Mouse (Mus musculus): ENCODE measurements around the gene Gpam. TPM values are rescaled to one million over a fixed set of nuclear protein-coding genes. Genes with fewer than 3 reads are reported as not detected.

The Gpam gene
- total RNA-seq, 1 experiment from 2014 or later: 601 TPM

DNA sequence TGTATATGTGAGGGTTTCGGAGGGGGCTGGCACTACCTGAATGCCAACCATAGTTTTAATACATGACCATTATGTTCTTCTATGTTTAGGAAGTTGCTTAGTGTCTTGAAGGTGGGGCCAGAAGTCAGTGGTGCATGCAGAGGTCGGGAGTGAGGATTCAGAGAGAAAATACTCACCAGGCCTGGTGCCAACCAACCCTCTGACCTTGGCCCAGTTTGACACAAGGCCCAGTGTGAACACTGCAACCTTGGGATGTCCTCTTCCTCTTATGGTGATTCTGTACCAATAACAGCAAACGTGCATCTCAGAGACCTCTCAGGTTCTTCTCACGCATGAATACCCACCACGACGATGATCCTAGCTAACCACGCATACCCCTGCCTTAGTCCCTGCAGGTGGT lies 11.5 kb upstream of the Gpam start:
- DNase-seq: peak; percentile 75

DNA sequence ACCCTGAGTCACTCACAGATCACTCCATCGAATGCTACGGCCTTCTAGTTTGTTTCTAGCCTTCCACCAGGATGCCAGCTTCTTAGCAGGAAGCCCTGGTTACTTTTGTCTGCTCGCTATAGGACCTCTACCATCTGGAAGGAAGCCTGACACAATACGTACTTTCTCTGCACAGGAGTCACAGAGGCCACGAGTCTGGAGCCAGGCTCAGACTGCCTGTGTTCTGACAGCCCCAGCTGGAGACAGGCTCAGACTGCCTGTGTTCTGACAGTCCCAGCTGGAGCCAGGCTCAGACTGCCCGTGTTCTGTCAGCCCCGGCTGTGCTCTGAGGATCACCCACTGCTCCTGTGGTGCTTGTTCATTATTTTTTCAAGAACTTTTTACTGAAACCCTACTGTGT lies 10.8 kb upstream of the Gpam start:
- DNase-seq: no peak

DNA sequence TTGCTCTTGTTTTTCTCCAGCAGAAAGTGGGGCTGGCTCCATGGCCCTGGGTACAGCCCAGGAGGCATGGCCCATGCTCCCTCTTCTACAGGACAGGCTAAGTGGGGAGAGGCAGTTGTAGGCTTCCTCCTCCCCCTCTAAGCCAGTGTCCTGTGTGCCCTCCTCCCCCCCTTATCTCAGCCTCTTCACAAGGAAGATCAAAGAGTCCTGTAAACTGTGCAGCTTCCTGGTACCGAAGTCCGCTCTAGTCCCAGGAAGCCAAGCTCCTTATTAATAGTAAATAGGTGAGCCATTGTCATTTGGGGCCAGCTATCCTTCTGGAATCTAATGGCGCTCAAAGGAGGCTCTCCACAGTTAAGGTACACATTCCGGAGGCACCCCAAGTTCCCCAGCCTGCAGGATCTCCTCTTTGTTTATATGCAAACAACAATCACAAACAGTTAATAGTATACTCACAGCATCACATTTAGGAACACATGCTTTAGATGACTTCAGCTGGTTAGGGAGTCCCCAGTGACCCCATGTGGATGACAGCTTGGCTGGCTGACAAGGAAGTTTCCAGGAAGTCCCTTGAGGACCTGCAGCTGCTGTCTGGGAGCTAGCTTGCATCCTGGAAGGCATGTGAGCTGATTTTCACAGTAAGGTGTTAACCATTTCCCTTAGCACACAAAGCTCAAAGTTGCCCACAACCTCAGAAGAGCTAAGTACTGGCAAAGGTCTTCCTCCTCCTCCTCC lies 9.8 kb upstream of the Gpam start:
- DNase-seq: no peak

DNA sequence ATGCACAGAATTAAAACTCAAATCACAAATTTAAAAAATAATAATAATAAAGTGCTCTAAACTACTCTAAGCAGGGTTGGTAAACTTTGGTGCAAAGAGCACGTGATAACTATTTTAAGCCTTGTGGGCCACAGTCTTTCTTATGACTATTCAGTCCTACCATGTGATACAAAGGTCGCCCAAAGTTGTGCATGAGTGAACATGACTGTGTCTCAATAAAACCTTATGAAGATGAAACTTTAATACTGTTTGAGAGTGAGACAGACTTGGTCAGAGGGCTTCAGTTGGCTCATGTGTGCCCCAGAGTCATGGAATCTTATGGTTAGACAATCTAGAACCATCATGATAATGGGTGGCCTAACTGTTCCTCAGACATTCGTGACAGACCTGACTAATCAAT lies 8.9 kb upstream of the Gpam start:
- no peak for DNase-seq

DNA sequence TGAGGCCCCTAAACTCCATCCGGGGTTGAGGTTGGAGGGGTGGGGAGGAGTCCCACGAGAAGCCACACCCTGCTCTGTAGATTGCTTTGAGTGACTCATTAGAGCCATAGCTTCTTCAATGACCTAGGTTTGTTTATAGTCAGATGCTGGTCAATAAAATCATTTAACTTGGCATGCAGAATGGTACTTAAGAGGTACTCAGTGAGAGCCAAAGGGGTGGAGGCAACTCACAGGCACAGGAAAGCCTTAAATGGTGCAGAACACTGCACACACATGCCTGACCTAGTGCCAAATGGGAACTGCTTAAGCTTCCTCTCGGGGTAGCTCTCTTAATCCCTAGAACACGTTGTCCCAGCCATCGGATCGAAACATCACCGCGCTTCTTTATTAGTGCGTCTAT lies 7.5 kb upstream of the Gpam start:
- DNase-seq: no peak

DNA sequence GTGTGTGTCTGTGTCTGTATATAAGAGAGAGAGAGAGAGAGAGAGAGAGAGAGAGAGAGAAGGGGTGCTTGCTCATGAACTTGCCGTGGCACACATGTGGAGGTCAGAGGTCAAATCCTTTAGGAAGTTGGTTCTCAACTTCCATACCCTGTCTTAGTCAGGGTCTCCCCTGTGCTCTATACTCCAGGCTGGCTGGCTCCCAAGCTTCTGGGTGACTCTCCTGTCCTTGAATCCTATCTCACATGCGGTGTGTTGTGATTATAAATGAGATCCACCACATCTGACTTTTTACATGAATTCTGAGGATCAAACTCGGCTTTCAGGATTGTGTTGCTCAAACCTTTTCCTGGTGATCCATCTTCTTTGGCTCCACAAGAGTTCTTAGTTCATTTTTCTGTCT lies 5.4 kb upstream of the Gpam start:
- DNase-seq: peak; percentile 71

DNA sequence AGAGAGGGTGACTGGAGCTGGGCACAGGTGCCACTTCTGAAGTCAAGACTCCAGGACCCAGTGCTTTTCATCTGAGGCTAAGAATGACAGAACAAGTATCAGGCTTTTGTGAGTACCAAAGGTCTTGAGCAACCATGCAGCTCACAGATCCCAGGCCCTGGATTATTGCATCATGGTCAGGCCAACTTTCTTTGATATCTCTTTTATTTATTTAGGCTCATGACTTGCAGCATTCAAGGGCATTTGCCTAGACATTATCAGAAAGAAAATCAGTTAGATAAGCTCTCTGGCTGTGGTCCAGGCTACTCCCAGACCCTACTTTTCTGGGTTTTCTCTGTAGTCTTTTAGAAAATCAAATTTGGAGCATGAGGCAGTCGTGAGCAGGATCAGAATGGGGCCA lies 4.7 kb upstream of the Gpam start:
- no peak for DNase-seq

DNA sequence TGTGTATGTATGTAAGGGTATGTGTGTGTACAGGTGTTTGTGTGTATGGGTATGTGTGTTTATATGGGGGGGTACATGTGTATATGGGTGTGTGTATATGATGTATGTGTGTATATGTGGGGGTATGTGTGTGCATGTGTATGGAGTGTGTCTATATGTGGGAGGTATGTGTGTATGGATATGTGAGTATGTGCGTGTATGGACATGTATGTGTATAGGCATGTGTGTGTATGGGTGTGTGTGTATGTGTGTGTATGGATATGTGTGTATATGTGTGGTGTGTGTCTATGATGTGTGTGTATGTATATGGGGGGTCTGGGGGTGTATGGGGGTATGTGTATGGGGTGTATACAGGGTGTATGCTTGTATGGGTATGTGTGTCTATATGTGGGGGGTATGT lies 1.4 kb upstream of the Gpam start:
- DNase-seq: no peak

DNA sequence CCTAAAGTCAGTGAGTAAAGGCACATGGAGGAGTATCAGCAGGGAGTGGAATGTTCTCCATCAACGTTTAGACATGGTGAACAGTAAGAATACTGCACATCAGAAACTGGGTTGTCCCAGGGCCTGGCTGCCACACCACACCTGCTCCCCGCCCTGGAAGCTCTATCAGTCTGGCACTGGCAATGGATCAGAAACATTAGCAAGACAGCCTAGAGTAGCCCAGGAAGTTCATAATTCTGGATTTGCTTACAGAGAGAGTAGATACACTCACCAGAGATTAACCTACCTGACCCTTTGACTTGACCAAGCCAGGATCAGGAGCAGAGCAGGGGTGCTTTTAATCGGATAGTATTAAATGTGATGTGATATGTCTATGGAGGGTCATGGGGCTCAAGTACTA lies 1.6 kb downstream of the Gpam start:
- DNase-seq: no peak

DNA sequence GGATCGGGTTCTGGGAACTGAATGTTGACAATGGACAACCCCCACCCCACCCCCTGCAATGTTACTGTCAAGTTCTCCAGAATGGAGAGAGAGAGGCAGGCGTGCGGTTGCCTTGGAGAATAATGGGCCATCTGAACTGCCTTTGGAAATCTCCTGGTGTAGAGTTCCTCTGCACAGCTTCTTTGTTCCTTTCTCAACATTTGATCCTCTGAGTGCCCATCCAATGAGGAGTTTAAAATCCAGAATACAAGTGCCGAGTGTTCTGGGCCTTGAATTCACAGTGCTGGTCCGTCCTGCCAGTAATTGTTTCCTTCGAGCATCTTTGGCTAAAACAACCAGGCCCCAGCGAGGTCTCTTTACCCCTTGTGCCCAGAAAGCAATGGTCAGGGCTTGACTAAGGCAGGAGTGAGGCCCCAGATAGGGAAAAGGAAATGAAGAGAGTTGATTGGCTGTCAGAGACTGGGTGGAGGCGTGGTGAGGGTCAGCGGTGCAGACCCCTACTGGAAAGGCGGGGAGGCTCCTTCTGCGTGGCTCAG lies 4.0 kb downstream of the Gpam start:
- DNase-seq: no peak

DNA sequence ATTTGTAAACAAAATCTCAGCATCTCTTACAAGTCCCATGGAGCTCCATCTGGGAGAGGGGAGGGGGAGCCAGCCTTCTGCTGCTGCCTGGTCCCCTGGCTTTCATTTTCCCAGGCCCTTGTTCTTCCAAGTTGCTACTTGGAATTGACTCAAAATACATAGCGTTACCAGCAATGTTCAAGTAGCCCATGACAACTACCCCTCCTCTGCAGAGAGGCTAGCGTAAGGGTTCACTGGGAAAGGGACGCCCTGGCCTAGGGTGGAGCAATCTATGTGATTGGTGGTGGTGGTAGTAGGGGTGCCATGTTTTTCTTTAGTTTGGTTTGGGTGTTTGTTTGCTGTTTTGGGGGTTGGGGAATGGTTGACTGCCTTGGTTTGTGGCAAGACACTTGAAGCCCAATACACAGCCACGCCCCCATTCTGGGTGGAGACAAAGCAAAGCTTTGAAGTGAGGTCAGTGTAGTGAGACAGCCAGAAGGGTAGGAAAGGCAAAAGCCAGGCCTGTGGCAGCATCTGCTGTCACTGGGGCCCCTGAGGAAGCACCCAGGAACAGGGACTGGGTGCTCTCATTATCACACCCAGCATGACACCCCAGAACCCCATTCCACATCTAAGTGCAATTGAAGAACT lies 4.6 kb downstream of the Gpam start:
- DNase-seq: no peak

DNA sequence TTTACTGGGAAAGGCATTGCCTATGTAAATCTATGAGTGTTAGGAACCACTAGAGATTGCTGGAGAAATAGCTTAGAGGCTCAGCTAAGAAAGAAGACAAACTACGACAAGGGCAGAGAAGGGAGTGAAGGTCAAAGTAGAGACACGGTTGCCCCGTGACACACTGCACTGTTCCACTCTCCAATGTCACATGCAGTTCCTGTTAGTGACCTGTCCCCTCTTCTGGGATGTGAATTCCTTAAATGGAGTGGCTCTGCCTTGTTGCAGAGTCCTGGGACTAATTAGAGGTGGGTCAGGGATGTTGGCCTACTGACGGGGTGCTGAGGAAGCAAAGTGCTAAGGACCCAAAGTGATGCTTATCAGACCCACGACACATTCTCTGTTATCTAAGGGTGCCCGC lies 5.2 kb downstream of the Gpam start:
- no peak for DNase-seq

DNA sequence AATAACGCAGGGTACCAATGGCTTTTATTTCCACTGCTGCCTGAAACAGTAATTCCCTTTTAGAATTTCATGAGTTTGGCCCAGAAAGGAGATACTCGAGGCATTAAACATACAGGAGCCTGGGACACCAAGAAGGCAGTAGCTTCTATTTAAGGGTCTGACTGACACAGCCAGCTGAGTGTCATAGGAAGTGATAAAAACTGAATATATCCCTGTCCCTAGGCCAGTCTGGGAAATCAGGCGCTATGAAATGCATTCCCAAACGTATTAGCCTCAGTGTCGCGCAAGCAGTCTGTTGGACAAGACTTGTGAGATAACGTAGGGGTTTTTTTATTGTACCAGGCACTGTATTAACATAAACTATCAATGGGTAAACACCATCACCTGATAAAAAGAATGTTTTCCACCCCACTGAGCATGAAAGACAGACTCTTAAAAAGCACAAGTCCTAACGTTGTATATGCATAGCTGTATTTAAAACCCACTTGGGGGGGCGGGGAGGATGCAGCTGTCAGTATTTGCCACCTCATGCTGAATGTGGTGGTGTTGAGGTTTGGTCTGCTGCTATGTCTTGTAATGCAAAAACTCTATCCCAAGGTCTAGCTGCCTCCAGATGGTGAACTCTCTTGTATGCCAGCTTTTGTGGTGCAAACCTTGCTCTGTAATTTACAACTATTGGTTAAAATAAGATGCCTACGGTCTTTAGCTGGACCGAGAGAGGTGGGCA lies 6.4 kb downstream of the Gpam start:
- no peak for DNase-seq

DNA sequence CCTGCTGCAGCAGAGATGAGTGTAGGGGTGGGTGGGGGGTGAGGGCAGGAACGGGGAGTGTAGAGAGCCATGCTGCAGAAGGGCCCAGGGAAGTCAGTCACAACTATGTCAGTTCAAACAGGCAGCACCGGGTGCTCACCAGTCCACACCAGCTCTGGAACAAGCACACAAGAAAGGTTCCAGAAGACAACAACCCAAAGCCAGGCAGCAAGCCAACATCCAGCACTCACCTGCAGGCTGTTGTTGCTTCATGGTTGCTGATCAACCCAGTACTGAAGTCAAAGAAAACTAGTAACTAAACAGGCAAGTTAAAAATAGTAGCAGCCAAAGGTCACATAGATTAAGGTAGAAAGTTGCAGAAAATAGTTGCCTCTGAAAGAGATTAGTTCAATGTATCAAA lies 7.5 kb downstream of the Gpam start:
- no peak for DNase-seq

DNA sequence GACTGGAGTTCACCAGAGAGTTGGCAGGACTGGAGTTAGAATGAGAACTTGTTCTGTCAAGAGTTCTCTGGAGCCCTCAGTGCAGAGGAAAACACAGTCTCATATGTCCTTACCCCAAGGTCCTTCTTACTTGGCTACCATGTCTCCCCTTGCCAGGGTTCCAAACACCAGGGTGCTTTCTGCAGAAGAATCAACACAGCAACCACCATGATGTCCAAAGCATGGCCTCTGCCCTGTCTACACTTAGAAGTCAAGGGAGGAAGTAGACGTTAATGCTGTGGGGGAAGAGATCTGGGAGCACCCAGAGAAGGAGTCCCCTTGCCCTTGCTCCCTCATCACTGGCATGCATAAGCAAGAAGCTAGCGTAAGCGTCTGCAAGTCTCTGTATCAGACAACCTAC lies 9.0 kb downstream of the Gpam start:
- no peak for DNase-seq

DNA sequence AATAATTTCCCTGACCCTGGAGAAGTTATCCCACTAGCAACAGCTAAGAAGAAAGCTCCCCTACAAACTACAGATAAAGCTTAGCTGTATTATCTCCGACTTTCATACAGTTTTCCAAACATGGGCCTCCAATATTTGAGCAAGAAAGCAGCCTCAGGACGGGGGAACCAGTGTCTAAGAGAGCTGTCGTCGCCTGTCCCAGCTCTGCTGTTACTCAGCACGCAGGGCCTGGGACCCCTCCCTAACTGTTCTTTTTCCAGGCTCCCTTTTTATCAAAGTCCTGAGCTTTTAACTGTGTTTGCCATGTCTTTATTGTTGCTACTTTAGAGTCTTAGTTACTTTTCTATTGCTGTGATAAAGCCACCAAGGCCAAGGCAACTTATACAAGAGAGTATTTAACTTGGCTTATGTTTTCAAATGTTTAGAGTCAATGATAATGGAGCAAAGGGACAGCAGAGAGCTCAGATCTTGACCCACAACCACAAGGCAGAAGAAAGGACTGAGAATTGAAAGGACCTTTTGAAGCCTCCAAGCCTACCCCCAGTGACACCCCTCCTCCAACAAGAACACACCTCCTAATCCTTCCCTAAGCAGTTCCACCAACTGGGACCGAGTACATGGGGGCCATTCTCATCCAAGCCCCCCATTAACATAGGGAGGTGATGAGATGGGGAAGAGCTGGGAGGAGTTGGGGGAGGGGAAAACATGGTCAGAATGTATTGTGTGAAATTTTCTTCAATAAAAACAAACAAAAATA lies 9.8 kb downstream of the Gpam start:
- DNase-seq: no peak

DNA sequence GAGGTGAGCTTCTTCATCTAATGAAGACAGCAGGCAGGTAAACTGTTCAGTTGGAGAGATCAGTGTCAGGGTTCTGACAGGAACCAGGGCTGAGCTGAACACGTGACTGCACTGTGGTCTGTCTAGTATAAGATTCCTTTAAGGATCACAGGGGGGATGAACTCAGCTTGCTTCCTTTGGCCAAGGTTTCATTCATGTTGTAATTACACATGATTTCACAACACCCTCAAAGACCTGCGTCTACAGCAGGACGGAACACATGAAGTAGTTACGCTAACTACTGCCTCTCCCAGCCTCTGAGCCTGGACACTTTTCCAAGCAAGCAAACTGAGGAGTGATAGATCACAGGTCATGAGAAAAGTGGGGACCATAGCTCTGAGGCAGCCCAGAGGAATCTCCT lies 11.5 kb downstream of the Gpam start:
- no peak for DNase-seq

DNA sequence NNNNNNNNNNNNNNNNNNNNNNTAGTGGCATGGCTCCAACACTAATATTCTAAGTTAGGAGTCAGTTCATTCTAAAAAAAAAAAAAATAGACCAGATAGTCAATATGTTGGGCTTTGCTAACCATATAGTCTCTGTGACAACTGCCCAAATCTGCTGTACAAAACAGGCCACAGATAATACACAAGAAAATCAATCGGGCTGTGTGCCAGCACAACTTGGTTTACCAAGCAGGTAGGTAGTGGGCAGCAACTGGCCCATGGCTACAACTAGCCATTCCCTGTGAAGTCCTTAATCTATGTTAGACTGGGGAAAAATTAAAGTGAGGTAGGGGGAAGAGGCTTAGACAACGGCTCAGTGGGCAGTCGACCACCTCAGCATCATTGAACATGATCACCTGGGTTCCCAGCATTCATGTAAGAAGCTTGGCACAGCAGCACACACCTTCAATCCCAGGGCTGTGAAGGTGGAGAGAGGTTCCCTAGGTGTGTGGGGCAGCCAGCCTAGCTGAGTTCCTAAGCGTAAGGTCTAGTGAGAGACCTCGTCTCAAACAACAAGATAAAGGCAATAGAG lies 12.1 kb downstream of the Gpam start:
- no peak for DNase-seq

DNA sequence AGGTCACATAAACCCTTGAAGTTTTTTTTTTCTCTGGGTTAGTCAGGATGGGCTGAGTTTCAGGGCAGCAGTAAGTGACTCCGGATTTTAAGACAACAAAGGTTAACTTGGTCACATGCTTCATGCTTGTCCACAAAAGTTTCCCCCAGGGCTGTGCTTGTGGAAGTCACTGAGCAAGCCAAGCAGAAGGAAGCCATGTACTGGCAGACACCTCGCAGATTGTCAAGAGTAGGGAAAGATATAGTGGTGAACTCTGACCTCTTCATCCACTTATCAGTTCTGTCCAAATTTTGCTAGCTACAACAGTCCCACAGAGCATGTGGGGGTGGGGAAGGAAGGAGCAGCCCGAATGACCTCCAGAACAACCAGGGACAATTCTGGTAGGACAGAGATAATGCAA lies 19.1 kb downstream of the Gpam start:
- no peak for DNase-seq

DNA sequence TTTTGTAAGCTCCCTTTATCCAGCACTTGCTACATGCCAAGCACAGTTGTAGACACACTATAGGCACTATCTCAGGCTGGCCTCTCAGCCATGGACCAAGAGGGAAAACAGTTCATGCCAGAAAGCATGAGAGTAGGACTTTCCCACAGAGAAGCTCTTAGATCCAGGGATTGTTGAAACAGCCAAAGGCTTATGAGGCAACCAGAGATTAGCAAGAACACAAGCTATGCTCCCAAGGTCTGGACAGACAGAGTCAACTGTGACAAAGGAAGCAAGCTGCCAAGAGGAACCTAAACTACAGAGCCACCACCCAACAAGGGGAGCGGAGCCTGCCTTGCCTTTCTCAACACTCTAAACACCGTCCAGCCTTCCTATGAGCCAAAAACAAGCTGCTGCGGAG lies 21.1 kb downstream of the Gpam start:
- no peak for DNase-seq

DNA sequence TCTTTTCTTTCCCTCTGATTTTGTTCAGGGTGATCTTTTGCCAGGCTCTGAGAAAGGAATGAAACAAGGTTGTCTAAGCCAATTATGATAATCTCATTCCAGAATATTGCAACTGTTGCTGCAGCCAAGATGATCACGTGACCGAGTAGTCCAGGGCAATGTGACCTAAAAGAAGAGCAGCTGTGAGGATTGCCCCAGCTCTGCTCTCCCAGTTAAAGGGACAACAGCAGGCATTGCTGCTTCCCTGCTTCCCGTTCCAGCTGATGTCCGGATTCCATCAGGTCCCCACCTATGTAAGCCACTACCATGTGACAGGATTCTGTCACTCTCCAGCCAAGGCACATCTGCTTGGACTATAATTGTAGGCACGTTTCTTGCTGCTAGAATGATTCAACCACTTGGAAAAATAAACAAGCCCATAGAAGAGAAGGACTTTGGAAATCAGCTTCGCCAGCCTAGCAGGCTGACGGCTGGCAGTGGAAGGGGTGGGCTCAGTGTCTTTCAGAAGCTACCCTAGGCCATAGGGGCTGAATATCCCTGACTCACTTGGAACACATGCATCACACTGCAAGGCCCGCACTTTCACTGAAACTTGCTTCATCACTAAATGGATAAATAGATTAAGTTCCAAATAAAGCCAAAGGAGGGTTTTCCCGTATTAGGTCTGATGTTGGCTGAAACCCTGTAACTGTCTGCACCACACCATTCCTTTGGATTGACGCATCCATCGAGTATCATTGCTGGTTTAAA lies 23.8 kb downstream of the Gpam start:
- DNase-seq: peak; percentile 42

DNA sequence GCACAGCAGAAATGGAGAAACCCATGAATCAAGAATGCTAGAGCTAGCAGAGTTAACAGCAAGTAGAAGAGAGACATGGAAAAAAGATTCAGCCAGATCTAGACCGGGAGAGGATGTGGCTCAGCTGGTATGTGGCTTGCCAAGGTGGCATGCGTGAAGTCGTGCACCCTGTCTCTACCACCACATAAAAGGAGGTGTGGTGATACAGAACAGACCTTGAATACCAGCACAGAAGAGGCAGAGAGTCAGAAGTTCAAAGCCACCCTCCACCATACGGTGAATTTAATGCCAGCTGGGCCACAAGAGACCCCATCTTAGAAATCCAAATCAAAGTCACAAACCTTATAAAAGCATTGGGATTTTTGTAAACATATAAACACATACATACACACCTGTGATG lies 25.4 kb downstream of the Gpam start:
- no peak for DNase-seq
